Mouse (Mus musculus): ENCODE data around the gene Prkrip1. TPM values are rescaled to one million over a fixed set of nuclear protein-coding genes. Genes with fewer than 3 reads are reported as not detected.

Prkrip1 gene
- total RNA-seq, 1 experiment = 52.8 TPM

- no peaks in the 10 kb centered on the region for H3K9me3 ChIP-seq (ENCODE audit: control insufficient read depth, insufficient read depth, low read depth, low read length)
- H3K36me3 ChIP-seq (ENCODE audit: control insufficient read depth, insufficient read depth, low read length, poor library complexity, severe bottlenecking) = peaks cover 17% of the 10 kb centered on the region
- in situ Hi-C loops (cut with MboI; ENCODE audit: low sequenced_read_pairs in 2 of 2, unreplicated experiment in 2 of 2) = no loop called here
- H3K9ac ChIP-seq (ENCODE audit: insufficient read depth, low read depth, low read length, poor library complexity, severe bottlenecking) = no peak overlapping the region
- H3K4me1 ChIP-seq (ENCODE audit: control insufficient read depth in 2 of 2, insufficient read depth in 2 of 2, low read length in 2 of 2, poor library complexity in 1 of 2) = no peaks in the 10 kb centered on the region
- H3K27ac ChIP-seq (ENCODE audit: insufficient read depth, low read depth, low read length, poor library complexity, severe bottlenecking) = no peak overlapping the region
- TF ChIP-seq ZNF384 (IDR thresholded peaks at IDR 0.05; ENCODE audit: low read depth, low read length) (no peak), ZC3H11A (IDR thresholded peaks at IDR 0.05; ENCODE audit: borderline replicate concordance, low read depth, low read length) (no peak), HCFC1 (IDR thresholded peaks at IDR 0.05; ENCODE audit: borderline replicate concordance, insufficient read depth, low read length) (no peak), CHD2 (IDR thresholded peaks at IDR 0.05; ENCODE audit: low read depth, low read length) (no peak), MAFK (IDR thresholded peaks at IDR 0.05; ENCODE audit: insufficient read depth, low read depth, low read length) (no peak)
- DNase-seq (ENCODE audit: low read depth, low spot score) = no peak
- H3K4me3 ChIP-seq (ENCODE audit: insufficient read depth in 1 of 2, low read depth in 1 of 2, low read length in 2 of 2, poor library complexity in 1 of 2, severe bottlenecking in 1 of 2) = no peak overlapping the region
These were observed 56.0 kb downstream of the Prkrip1 start for GRCm38 (mm10) chr5:136142746-136143145.

GRCm38 (mm10) chr5:136140057-136140482, 58.7 kb downstream of the Prkrip1 start:
- Histone ChIP-seq H3K27ac (ENCODE audit: insufficient read depth, low read depth, low read length, poor library complexity, severe bottlenecking) (no peak overlapping the region), H3K9me3 (ENCODE audit: control insufficient read depth, insufficient read depth, low read depth, low read length) (no peaks in the 10 kb centered on the region), H3K9ac (ENCODE audit: insufficient read depth, low read depth, low read length, poor library complexity, severe bottlenecking) (no peak overlapping the region), H3K4me1 (ENCODE audit: control insufficient read depth in 2 of 2, insufficient read depth in 2 of 2, low read length in 2 of 2, poor library complexity in 1 of 2) (0 out of 4 replicates have a peak, but pooled peaks cover 0 to under 1% of the 10 kb centered on the region in 2 experiments), H3K36me3 (ENCODE audit: control insufficient read depth, insufficient read depth, low read length, poor library complexity, severe bottlenecking) (peaks cover 17% of the 10 kb centered on the region), H3K4me3 (ENCODE audit: insufficient read depth in 1 of 2, low read depth in 1 of 2, low read length in 2 of 2, poor library complexity in 1 of 2, severe bottlenecking in 1 of 2) (no peak overlapping the region)
- TF ChIP-seq ZC3H11A (IDR thresholded peaks at IDR 0.05; ENCODE audit: borderline replicate concordance, low read depth, low read length) (no peak), ZNF384 (IDR thresholded peaks at IDR 0.05; ENCODE audit: low read depth, low read length) (no peak), HCFC1 (IDR thresholded peaks at IDR 0.05; ENCODE audit: borderline replicate concordance, insufficient read depth, low read length) (no peak), CHD2 (IDR thresholded peaks at IDR 0.05; ENCODE audit: low read depth, low read length) (no peak)
- in situ Hi-C loops (cut with MboI; ENCODE audit: low sequenced_read_pairs in 2 of 2, unreplicated experiment in 2 of 2) = no loop called here
- DNase-seq (ENCODE audit: low read depth, low spot score) = no peak

DNA sequence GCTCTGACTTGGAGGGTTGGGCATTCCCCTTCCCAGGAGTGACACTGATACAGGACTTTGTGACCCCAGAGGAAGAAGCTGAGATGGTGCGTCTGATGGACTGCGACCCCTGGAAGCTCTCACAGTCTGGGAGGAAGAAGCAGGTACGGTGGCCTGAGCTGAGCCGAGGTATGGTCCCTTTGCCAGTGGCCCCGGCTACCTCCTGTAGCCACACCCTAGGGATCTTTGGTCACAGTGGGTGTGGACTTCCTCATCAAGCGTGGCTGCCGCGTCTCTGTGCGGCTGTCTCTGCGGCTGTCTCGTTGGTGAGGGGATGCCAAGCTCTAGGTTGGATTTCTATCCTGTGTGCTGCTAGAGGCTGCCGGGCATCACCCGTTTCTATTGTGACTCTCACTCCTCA, 59.4 kb downstream of the Prkrip1 start:
- H3K4me3 ChIP-seq (ENCODE audit: insufficient read depth in 1 of 2, low read depth in 1 of 2, low read length in 2 of 2, poor library complexity in 1 of 2, severe bottlenecking in 1 of 2) = no peak overlapping the region
- no peak overlapping the region for H3K27ac ChIP-seq (ENCODE audit: insufficient read depth, low read depth, low read length, poor library complexity, severe bottlenecking)
- DNase-seq (ENCODE audit: low read depth, low spot score) = no peak
- no peaks in the 10 kb centered on the region for H3K9me3 ChIP-seq (ENCODE audit: control insufficient read depth, insufficient read depth, low read depth, low read length)
- peaks cover 17% of the 10 kb centered on the region for H3K36me3 ChIP-seq (ENCODE audit: control insufficient read depth, insufficient read depth, low read length, poor library complexity, severe bottlenecking)
- in situ Hi-C loops (cut with MboI; ENCODE audit: low sequenced_read_pairs in 2 of 2, unreplicated experiment in 2 of 2) = no loop called here
- H3K4me1 ChIP-seq (ENCODE audit: control insufficient read depth in 2 of 2, insufficient read depth in 2 of 2, low read length in 2 of 2, poor library complexity in 1 of 2) = peaks cover 0 to 7% of the 10 kb centered on the region in 2 experiments; a peak in 1 of 4 replicates
- no peak for TF ChIP-seq ZC3H11A (IDR thresholded peaks at IDR 0.05; ENCODE audit: borderline replicate concordance, low read depth, low read length)
- TF ChIP-seq CHD2 (IDR thresholded peaks at IDR 0.05; ENCODE audit: low read depth, low read length) = no peak
- TF ChIP-seq MAFK (IDR thresholded peaks at IDR 0.05; ENCODE audit: insufficient read depth, low read depth, low read length) = no peak
- TF ChIP-seq ZNF384 (IDR thresholded peaks at IDR 0.05; ENCODE audit: low read depth, low read length) = no peak
- no peak for TF ChIP-seq HCFC1 (IDR thresholded peaks at IDR 0.05; ENCODE audit: borderline replicate concordance, insufficient read depth, low read length)
- no peak overlapping the region for H3K9ac ChIP-seq (ENCODE audit: insufficient read depth, low read depth, low read length, poor library complexity, severe bottlenecking)

DNA sequence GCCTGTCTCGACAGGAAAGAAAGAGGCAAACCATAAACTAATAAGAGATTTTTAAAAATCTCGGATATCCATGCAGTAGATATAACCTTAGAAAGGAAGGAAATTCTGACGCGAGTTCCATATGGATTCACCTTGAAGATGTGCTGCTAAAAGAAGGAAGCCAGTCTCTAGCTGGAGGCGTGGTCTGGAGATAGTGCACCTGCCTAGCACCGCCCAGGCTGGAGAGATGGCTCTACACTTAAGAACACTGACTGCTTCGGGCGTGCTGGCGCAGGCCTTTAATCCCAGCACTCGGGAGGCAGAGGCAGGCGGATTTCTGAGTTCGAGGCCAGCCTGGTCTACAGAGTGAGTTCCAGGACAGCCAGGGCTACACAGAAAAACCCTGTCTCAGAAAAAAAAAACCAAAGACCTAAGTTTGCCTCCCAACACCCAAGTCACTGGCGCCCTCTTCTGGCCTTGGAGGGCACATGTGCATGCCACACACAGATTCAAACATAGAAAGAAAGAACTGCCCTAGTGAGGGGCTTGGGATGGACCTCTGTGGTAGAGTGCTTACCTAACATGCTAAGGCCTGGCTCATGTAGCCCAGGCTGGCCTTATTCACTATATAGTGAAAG, 61.0 kb downstream of the Prkrip1 start:
- in situ Hi-C loops (cut with MboI; ENCODE audit: low sequenced_read_pairs in 2 of 2, unreplicated experiment in 2 of 2) = no loop called here

More for the DNA sequence above, 61.0 kb downstream of the Prkrip1 start:
- Histone ChIP-seq H3K9ac (ENCODE audit: insufficient read depth, low read depth, low read length, poor library complexity, severe bottlenecking) (no peak overlapping the region), H3K4me3 (ENCODE audit: insufficient read depth in 1 of 2, low read depth in 1 of 2, low read length in 2 of 2, poor library complexity in 1 of 2, severe bottlenecking in 1 of 2) (no peak overlapping the region), H3K4me1 (ENCODE audit: control insufficient read depth in 2 of 2, insufficient read depth in 2 of 2, low read length in 2 of 2, poor library complexity in 1 of 2) (peaks cover 0 to 18% of the 10 kb centered on the region in 2 experiments; a peak in 1 of 4 replicates), H3K36me3 (ENCODE audit: control insufficient read depth, insufficient read depth, low read length, poor library complexity, severe bottlenecking) (peaks cover 26% of the 10 kb centered on the region), H3K27ac (ENCODE audit: insufficient read depth, low read depth, low read length, poor library complexity, severe bottlenecking) (no peak overlapping the region), H3K9me3 (ENCODE audit: control insufficient read depth, insufficient read depth, low read depth, low read length) (no peaks in the 10 kb centered on the region)
- peak; percentile 75 for DNase-seq (ENCODE audit: low read depth, low spot score)
- TF ChIP-seq ZNF384 (IDR thresholded peaks at IDR 0.05; ENCODE audit: low read depth, low read length) = peak; percentile 91
- no peak for TF ChIP-seq MAFK (IDR thresholded peaks at IDR 0.05; ENCODE audit: insufficient read depth, low read depth, low read length)
